Mouse (Mus musculus) erythroid progenitor cell, adult 5-6 weeks (primary cell): ENCODE measurements around the gene Akap6. TPM values are rescaled to one million over a fixed set of nuclear protein-coding genes. Genes with fewer than 3 reads are reported as not detected.
A peak's percentile ranks its signal among the peaks of the same experiment; 100 is the strongest.

ENCODE experiments used
- ATAC-seq: replicated peaks from 2 replicates; pipeline ENCODE4 v1.8.0; 2016; ENCODE audit warnings: moderate number of reproducible peaks, mild to moderate bottlenecking, moderate TSS enrichment, inconsistent platforms; ENCODE audit not compliant: poor library complexity, low FRiP score, severe bottlenecking
- total RNA-seq, 2 experiments: library from RNA; stranded (forward) in 1 of 2; stranded (reverse) in 1 of 2; fragments of 150-400 nt in 1 of 2; fragments of 186-747, 209-891 nt in 1 of 2; gene quantifications; 2 replicates each; pipeline versions ENCODE4 v1.2.3 to v1.2.4; 2015 to 2017; ENCODE audit warnings: low replicate concordance in 2 of 2

Akap6 gene
- total RNA-seq (2015; ENCODE audit: low replicate concordance), result not detected in 2 replicates
- not detected in 2 replicates for total RNA-seq (2017; ENCODE audit: low replicate concordance)

DNA sequence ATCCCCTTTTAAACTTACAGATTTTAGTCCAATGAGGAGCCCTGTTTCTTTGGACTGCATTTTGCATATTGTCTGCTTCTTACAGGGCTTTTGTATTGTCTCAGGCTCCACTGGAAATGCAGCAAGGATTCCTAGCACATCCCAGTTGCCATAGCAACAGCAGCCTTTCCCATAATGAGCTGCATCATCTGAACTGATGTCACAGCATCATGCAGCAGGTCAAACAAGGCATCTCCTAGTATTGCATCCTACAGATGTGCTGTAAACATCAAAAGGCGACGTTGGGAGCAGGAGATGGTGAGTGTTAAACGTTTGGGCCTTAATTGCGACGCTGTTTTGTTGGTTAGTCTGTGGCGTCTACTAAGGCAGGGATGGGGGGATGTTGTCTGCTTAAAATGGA is at the start of gene Akap6:
Akap6 (plus strand) TSS at position 238 of the 400 bp plus-strand sequence.
- no peak for ATAC-seq

DNA sequence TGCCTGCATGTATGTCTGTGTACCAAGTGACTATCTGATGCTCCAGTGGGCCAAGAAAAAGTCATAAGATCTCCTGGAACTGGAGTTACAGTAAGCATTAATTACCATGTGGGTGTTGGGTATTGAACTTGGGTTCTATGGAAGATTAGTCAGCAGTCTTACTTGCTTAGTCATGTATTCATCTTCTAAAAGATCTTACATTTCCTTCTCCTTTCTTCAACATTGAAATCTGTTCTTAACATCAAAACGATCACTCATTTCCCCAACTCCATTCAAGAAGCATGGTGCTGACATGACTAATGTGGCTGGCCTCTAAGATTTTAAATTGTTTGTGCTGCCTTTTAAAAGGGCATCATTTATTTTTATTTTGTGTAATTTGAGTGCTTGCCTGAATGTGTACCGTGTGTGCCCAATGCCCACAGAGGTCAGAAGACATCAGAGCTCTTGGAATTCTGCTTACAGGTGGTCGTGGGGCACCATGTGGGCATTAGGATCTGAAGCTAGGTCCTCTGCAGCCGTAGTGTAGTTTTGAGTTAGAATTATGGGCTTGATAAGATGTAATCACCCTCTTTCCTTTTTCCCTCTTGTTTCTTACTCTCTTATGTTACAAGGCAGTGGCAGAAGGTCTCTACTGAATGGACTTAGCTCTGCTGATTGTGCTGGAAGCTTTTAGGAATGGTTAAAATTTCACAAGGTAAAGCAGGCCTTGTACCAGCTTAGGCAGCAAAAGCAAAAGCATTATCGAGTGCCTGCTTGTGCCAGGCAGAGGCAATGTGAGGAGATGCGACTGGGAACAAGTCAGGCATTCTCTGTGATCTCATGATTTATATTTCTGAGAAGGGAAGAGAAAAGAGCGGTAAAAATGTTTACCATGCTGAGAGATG is 36.0 kb upstream of the Akap6 start:
- ATAC-seq, result no peak

DNA sequence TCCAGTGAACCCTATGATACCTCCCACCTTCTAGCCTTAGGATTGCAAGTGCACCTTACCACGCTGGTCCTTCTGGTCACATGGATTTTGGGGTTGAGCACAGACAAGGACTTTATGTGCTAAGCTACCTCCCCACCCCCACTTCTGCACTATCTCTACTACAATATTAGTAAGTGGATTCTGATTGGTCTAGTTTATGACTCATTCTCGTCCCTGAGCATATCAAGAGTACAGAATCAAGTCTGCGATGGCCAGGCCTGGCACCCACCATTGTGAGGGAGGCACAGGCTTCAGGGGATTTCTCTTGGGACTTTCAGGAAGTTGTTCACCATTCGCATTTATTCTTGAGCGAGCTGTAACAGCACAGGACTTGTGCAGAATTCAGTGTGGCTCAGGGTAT is 34.2 kb upstream of the Akap6 start:
- ATAC-seq, result no peak

DNA sequence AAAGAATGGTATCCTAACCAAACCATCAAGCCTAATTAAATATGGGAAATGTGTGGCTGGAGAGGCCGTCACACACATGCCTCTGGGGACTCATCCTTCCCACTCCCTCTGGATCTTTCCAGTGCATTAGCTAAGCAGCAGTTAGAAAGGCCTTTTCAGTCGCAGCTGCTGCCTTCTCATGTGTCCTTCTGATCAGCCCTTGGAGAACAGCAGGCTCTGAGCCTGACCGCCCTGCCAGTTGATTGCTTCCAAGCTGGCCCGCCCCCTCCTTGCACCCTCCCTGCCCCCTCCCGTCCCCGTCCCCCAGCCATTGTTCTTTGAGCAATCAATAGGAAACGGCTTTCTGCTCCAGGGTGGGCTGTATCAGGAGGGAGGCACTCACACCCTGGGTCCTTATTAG is 27.7 kb upstream of the Akap6 start:
- ATAC-seq, result no peak

DNA sequence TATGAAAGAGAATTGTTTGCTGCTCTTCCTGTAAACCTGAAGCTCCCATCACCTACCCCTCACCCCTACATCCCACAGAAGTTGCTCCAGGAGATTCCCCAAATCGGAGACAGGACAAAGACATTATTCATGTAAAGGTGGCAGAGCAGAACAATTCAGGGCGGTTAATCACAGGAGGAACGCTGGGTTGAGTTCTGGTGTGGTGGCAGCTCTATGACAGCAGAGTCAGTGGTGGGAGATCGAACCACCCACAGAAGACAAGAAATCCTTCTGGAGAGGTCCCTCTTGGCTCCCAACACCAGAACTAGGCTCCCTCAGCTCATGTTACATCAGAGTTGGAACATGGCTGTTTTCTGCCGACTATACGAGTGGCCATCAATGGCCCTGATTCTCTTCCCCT is 27.2 kb upstream of the Akap6 start:
- no peak for ATAC-seq

DNA sequence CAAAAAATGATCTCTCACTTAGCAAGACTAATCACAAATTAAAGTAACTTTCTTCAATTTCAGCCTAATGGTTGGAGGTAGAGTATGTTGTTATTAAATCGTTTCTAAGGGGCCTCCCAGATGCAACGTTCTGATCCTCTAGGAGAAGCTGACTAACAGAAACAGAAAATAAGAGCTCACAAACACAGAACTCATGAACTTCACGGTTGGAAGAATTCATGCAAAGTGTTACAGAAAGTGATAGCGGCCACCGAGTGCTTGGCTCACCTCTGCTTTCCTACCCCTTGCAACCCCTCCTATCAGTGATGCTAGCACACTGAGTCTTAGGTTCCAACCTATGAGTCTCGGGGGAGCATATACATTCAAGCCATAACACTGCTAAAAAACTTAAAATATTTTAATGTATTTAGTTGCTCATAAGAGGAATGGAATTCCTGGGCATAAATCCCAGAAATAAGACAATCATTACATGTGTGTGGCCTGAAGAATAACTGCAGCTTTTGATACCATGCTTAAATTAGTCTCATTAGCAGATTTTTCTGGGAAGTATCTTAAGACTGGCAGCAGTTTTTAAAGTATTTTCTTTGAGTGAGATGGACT is 25.7 kb upstream of the Akap6 start:
- no peak for ATAC-seq

DNA sequence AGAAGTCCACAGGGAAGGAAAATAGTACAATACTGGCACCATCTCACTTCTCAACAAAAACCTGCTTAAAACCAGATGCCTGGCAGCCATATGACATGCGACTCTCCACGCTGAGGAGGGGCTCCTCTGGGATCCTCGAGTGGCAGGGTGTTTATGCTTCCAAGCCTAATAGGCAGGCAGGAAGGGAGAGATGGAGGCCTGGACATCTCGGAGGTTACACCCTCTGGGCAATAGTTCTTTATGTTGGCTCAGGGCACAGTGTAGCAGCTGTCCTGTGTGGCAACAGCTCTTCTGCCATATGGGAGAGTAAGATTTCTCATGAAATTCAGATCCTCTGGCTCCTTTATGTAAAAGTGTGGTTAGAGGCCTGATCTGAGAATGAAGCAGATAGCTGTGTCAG is 24.2 kb upstream of the Akap6 start:
- no peak for ATAC-seq

DNA sequence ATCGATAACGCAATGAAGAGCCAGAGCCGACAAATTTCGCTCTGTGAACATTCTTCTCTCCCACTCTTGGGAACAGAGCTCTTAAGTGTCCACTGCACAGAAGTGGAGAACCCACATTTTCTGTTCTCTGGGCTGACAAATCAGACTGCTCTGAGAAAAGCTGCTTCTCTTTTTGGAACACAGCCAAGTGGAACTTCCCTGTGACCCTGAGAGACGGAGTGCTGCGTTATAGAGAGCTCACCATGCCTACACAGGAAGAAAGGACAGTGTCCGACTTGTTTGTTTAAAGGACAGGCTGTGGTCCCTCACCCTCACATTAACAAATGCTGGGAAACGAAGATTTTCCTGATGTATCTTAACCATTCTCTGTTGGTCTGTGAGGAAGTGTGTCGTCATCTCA is 11.8 kb upstream of the Akap6 start:
- no peak for ATAC-seq

DNA sequence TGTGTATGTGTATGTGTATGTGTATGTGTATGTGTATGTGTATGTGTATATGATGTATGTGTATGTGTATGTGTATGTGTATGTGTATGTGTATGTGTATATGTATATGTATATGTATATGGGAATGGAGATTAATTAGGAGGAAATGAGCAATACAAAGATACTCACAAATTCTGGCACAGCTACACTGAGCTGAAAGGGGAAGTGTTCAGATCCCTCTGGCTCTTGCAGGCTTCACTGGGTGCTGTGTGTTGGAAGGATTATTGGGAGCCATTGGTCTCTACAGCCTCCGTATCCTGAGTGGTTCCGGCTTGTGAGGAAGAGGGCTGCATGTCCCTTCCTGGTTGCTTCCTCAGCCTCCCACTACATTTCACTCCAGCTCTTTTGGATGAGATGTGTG is 10.5 kb upstream of the Akap6 start:
- ATAC-seq, result no peak

DNA sequence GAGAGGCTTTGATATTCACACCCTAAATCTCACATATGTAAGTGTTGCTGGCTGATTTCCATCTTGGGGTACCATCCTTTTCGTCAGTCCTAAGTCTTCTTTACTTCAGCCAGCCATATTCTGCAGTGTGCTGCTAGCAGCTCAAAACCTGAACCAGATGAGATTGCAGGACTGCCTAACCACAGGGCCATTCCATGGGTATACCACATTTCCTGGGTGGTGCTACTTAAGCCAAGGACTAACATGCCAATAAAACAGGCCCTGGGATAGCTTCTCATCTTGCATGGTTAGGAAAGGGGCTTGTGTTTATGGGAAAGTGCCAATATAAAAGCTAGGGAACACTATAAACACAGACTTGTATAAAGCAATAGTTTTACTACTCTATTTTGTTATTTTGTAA is 7.6 kb upstream of the Akap6 start:
- no peak for ATAC-seq

DNA sequence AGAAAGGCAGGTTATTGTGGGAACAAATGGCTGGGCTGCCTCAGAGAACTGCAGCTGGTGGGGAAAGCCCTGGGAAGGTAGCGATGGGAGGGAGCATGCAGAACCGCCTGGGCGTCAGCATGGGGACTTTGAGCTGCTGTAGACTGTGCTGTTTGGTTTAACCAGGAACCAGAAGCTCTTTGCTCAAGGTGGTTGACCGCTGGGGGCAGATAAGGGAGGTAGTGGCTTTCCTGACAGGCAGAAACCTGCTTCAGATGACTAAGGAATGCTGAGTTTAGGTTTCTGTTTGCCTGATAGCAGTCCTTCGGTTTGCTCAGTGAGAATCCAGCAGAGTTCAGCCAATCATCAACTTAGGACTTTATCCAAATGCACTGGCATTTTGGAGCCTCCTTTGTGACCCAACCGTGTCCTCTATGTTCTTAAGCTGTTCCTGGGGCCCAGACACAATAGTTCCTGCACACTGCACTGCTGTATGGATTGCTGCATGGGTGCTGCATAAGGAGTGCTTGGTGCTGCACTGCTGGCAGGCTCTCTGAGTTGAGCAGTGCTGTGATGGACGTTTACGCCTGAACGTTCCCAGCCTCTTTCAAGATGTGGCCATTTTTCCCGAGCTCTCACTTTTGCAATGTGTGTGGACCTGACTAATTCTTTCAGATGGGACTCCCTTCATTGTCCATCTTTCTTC is 6.8 kb upstream of the Akap6 start:
- ATAC-seq, result peak; percentile 68

DNA sequence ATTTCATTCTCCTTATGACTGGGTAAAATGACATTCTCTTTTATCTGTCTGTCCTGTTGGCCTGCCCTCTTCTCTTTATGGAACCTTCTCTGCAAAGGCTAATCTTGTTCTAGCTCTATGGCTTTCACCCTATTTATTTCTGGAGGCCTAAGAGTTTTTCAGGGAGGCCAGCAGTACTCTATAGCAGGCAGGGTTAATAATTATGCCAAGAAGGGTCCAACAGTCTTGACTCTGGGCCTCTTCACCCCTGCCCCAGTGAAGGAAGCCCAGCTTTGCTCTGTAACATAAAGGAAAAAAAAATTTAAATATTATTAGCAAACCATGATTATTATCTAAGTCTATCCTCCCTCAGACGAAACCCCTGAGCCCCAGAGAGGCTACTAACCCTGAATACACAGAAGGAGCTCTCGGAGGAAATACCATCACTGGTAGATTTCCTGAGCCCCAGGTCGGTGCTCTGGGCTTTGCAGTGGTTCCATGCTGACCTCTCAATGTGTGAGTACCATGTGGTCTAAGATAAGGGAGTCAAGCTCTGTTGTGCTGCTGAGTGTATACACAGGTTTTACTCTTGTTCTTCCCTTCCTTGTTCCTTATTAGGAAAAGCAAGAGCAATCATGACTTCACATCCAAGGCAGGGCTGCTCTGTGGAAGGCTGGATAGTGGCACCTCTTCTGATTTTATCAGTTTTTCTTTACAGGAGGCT is 1.6 kb upstream of the Akap6 start:
- ATAC-seq, result no peak

DNA sequence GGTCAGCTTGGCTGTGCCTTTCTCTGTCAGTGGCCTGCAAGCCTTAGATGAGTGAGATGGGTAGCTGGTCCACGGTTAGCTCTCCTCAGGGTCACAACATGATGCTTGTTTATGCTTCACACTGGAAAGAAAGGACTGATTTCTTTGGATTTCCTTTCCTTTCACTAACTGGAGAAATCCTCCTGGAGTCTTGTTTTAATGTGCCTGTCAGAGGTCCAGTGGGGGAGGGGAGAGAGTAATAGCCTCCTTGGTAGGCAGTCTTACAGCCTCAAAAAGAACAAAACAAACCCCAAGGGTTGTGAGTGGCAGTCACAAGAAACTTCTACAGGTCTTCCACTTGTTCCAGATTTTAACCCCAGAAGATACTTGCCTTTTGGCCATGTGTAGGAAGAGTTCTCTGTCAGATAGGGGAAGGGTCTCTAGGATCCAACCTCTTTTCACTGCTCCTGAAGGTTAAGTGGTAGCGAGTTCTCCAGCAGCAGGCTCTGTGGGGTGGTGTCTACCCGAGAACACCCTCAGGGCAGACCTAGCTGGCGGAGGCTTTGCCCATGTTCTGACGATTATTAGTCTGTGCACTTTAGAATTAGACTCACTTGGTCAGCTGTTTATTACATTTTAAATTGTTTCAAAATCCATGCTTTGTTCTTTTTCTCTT is 780 bp upstream of the Akap6 start:
- no peak for ATAC-seq

DNA sequence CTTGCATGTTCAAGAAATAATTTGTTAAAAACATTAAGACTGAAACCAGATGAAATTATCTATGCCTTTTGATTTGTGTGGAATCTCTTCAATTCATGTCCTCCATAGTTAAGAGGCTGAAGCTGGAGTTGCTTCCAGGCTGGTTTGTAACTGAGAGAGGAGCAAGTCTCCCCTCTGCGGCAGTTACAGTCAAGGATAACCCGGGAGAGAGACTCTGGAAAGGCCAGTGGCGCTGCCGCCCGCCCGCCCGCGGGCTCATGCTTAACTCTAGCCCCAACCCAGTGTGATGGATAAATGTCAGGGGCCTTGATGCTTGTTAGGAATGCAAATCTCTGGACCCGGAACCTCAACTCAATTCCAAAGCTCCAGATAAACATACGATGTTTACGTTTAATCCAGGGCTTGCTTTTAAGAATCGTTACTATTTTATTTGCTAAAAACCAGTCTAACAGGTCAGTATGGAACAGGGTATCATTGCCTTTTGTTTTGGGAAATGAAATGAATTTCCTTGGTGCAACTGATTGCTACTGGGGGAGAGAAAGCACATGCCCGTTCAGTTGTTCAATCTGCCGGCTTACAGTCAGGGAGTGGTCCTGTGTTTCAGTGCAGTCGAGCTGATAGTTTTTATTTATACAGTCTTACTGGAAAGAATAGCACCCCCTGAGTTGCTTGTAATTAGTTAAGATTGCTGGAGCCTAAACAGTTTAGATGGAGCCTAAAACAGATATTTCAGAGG is 946 bp downstream of the Akap6 start:
- no peak for ATAC-seq

DNA sequence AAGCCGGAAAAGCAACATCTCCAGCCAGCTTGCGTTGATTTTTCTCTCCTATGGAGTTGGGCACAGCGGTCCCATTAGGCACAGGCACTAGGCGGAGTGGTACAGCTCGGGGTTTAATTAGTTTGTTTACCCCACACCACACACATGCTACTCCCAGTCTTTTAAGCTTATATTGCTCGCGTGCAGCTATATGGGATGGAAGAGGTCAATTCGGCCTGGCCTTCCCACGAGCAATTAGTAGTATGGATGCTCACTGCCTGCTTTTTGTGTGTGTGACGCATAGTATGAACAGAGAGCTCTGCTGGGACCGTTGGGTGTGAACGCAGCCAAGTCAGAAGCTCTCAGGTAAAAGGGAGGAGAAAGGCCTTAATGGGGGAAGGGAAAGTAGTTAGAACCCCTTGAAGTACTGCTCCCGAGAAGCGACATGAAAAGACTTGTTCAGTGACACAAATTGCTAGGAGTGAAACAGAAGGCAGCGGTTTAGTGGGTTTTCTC is 1.6 kb downstream of the Akap6 start:
- no peak for ATAC-seq

DNA sequence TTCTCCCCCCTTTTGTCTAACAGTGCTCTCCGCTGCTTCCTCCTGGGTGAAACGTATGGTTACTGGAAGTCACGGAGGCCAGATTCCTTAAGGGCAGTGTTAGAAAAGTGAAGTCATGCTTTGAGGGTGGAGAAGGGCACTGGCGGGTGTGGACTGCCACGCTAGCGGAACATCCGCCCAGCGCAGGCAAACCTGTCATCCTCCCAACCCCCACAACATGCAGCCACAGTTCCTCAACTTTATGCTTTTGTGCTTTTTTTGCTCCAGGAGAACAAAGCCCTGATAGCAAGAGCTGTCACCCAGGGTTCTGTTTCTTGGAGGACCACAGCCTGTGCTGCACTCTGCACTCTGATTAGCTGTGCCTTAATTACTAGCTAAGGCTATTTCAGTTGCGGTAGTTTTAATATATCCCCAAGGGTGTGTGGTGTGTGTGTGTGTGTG is 2.0 kb downstream of the Akap6 start:
- peak; percentile 52; the same call in 1 of the 2 replicates for ATAC-seq

DNA sequence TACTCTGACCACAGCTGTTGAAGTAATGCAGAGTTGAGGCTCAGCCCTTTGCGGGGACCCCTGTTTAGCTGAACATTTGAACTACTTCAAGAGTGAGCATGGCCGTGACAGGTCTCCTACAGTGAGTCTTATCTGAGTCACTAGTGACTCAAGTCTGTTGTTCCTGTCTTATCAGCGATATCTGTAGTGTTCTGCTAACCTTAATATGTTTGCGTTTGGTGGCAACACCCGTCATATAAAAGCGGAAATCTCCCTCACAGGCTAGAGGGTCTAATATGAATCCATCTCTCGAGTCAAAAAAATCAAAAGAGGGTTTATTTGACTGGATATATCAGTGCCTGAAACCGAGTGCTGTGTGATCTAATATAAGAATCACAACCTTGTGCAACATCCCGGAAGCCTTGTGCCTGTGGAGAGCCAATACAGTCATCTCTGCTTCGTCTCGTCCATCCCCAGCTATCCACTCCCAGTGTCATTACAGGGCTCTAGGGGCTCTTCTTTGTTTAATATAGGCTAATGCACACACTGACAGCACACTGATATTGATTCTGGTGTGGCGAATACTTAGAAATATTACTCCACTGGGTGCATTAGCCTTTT is 3.3 kb downstream of the Akap6 start:
- ATAC-seq, result no peak

DNA sequence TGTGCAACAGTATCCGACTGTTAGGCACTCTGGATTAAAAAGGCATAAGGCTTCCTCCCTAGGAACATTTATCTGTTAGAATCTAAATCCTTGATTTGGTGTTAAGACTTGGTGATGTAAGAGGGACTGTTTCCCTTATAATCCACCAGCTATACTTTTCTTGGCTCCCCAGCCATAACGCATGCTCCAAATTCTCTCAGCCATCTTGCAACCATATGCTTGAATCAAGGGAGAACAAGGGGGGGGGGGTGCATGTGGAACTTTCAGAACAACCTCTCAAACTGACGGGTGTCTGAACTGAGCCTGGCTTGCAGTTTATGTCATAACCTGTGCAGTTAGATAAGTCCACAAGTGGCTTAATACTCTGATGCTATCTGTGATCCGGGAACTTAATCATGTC is 4.9 kb downstream of the Akap6 start:
- no peak for ATAC-seq
